Mouse (Mus musculus) hindbrain, embryonic 12.5 days (tissue): ENCODE results near the gene Cox15. TPM values are rescaled to one million over a fixed set of nuclear protein-coding genes. Genes with fewer than 3 reads are reported as not detected.

ENCODE experiments used
- ATAC-seq: fragments of 200-750 bp; cut with Nextera tagmentation; 2 replicates; pipeline ENCODE4 v1.8.0; 2017; ENCODE audit warnings: moderate TSS enrichment; ENCODE audit not compliant: low FRiP score
- H3K27ac ChIP-seq: fragments of 300-500 bp; sonication (generic); 2 replicates; pipeline ENCODE4 v1.5.1; 2016; ENCODE audit warnings: mild to moderate bottlenecking
- H3K27me3 ChIP-seq: fragments of 300-500 bp; sonication (generic); 2 replicates; pipeline ENCODE4 v1.6.1; 2016; ENCODE audit warnings: mild to moderate bottlenecking
- H3K36me3 ChIP-seq: fragments of 300-500 bp; sonication (generic); 2 replicates; pipeline ENCODE4 v1.6.1; 2016; ENCODE audit warnings: mild to moderate bottlenecking
- H3K4me1 ChIP-seq: fragments of 300-500 bp; sonication (generic); 2 replicates; pipeline ENCODE4 v1.6.1; 2016
- H3K4me2 ChIP-seq: fragments of 300-500 bp; sonication (generic); replicated peaks from 2 replicates; pipeline ENCODE4 v1.6.1; 2016; ENCODE audit warnings: mild to moderate bottlenecking
- H3K4me3 ChIP-seq: fragments of 300-500 bp; sonication (generic); 2 replicates; pipeline ENCODE4 v1.5.1; 2016; ENCODE audit warnings: mild to moderate bottlenecking
- H3K9ac ChIP-seq: fragments of 300-500 bp; sonication (generic); 2 replicates; pipeline ENCODE4 v1.6.1; 2016; ENCODE audit warnings: mild to moderate bottlenecking, moderate library complexity
- H3K9me3 ChIP-seq: fragments of 300-500 bp; sonication (generic); replicated peaks from 2 replicates; pipeline ENCODE4 v1.6.1; 2016; ENCODE audit warnings: mild to moderate bottlenecking
- WGBS: fragments of 180-500 bp; shearing (Covaris S2); methylation state at CpG from one replicate; pipeline ENCODE4 v1.1.7; 2016; 5-methylcytosine and 5-hydroxymethylcytosine counted together
- polyA plus RNA-seq: library from polyadenylated mRNA; unstranded; fragments of >200 nt; fragmentation: Nextera tagmentation; extraction: Ambion mirVana; gene quantifications from 2 replicates; pipeline ENCODE4 v1.2.1, GENCODE M21; 2016

Gene Cox15
- polyA plus RNA-seq, 1 experiment from 2014 or later = 13.7 TPM

DNA sequence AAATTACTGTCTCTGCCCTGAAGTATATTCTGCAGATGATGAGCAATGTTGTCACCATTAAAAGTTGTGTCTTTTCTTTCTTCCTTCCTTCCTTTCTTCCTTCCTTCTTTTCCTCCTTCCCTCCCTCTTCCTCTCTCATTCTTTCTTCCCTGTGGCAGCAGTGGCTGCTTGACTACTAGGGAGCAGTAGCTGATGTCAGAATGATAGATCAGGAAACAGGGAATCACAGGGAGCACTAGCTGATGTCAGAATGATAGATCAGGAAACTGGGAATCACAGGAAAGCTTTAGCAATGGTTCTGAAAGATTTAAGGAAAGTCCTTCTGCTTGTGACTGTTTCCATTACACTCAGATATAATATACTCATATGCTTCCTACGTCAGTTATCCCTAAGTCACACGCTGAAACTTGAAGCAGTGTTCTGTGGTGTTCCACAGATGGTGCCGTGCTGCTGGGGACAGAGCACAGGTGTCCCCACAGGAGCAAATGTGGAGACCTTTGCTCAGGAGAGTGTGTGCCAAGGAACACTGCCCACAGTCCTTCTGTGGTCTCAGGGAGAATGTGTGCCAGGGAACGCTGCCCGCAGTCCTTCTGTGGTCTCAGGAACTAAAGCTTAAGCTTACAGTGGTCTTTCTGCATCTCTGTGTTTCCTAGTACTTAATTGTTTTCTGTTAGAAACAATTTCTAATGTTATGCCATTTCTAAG, 55.0 kb downstream of the Cox15 start:
- peaks cover 4% of the 10 kb centered on the region; the same call in 1 of the 2 replicates for H3K4me1 ChIP-seq
- H3K27me3 ChIP-seq = no peaks in the 10 kb centered on the region
- no peak for ATAC-seq
- peaks cover 26% of the 10 kb centered on the region for H3K36me3 ChIP-seq
- H3K4me2 ChIP-seq = no peak overlapping the region
- H3K9me3 ChIP-seq = no peaks in the 10 kb centered on the region
- 93% methylated on average over 5 of the region's 5 CpGs for WGBS
- H3K27ac ChIP-seq = no peak overlapping the region
- H3K9ac ChIP-seq = no peak overlapping the region
- no peak overlapping the region for H3K4me3 ChIP-seq

DNA sequence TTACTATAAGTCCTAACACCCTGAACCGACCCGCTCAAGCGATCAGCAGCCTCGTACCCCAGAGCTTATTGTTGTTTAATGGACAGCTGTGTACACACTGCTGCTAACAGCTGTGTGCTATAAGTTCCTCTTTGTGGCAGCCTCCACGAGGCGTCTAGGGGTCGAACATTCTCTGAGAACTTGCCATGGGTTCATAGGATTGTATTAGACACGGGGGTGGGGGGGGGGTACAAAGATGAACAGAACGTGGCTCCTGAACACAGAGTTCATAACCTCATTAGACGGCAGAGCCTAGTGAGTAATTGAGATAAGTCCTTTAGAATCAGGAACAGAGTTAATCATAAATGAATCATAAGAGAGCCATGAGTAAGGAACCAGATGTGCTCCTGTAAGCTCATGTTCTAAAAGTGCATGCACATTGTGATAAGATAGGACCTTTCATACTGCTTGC, 57.3 kb downstream of the Cox15 start:
- ATAC-seq = no peak
- H3K9me3 ChIP-seq = no peaks in the 10 kb centered on the region
- H3K27me3 ChIP-seq = no peaks in the 10 kb centered on the region
- H3K36me3 ChIP-seq = peaks cover 16% of the 10 kb centered on the region
- H3K27ac ChIP-seq = no peak overlapping the region
- no peak overlapping the region for H3K4me3 ChIP-seq
- WGBS = 47% methylated on average over 10 of the region's 10 CpGs
- peaks cover 10% of the 10 kb centered on the region for H3K4me1 ChIP-seq
- H3K9ac ChIP-seq = no peak overlapping the region
- no peak overlapping the region for H3K4me2 ChIP-seq

DNA sequence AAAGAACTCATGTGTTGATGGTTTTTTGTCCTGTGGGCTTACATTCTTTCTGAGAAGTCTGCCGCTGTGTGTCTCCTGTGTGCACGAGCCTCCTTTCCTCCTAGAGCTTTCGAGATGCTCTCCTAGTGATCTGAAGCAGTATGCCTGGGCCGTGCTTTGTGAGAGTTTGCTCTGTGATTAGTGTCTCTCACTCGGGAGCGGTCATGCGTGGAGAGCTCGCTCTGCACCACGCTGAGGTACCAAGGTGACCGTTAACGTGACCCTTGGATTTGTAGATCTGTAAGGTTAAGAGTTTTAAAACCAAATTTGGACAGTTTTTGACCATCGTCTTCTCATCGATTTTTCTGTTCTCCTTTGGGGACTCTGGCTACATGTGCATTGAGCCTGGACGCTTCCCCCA, 60.0 kb downstream of the Cox15 start:
- no peak overlapping the region for H3K9ac ChIP-seq
- ATAC-seq = no peak
- peaks cover 15% of the 10 kb centered on the region for H3K4me1 ChIP-seq
- H3K27me3 ChIP-seq = no peaks in the 10 kb centered on the region
- WGBS = 66% methylated on average over 14 of the region's 14 CpGs
- H3K27ac ChIP-seq = no peak overlapping the region
- H3K9me3 ChIP-seq = no peaks in the 10 kb centered on the region
- H3K4me3 ChIP-seq = no peak overlapping the region
- peaks cover 6% of the 10 kb centered on the region; the same call in 1 of the 2 replicates for H3K36me3 ChIP-seq
- H3K4me2 ChIP-seq = no peak overlapping the region

DNA sequence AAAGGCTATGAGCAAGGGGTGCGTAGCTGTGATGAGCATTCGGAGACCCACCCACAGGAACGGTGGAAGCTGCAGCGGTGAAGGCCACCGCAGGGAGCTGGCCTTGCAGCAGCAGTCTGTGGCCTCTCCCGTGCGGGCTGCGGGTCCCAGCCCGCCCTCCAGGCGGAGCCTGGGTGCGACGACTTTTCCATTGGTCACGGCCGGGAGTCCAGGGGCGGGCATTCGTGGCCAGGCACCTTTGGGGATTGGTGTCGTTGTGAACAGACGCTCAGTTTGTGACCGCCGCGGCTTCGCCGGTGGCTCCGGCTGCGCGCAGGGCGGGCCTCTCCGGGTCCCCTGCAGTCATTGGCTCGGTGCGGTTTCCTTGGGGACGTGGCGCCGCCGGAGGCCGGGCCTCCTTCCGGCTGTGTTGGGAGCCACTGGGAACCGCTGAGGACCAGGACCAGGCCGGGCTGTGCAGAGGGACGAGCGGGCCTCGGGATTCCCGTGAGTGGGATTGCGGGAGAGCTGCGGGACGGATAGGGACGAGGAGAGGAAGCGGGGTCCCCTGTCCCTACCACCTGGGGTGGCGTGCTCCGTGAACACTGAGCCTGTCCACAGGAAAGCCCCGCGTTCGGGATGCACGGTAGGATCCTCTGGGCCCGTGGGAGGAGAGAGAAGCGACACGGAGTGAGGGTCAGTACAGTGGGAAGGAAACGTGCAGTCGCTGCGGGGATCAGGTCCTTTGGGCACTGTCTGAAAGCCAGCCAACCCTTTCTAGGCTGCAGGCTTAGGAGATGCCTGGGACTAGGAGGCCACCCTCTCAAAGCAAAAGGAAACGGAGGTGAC, 63.2 kb downstream of the Cox15 start, which contains the start of gene Entpd7:
Gene Entpd7 (plus strand): TSS at position 254 of the 828 bp plus-strand sequence.
- WGBS = under 1% methylated on average over 60 of the region's 60 CpGs
- ATAC-seq = peak; percentile 99
- no peaks in the 10 kb centered on the region for H3K9me3 ChIP-seq

More for the DNA sequence above, 63.2 kb downstream of the Cox15 start, which contains the start of gene Entpd7:
- H3K4me1 ChIP-seq = peaks cover 12% of the 10 kb centered on the region
- H3K4me2 ChIP-seq = peak within 1 kb of the TSS; percentile 88
- peaks cover 6% of the 10 kb centered on the region; the same call in 1 of the 2 replicates for H3K36me3 ChIP-seq
- peak within 1 kb of the TSS; percentile 70 for H3K27ac ChIP-seq
- H3K9ac ChIP-seq = peak within 1 kb of the TSS; percentile 82
- peak within 1 kb of the TSS; percentile 65 for H3K4me3 ChIP-seq
- H3K27me3 ChIP-seq = peaks cover under 1% of the 10 kb centered on the region; the same call in 1 of the 2 replicates

Other genes starting within 250 kb of the Cox15 start
- 54.9 and 58.5 TPM in 2 replicates for gene Got1, start 228.4 kb downstream of the Cox15 start, polyA plus RNA-seq
- gene Nkx2-3, start 140.7 kb downstream of the Cox15 start, polyA plus RNA-seq = 0.21 and 0.22 TPM in 2 replicates
- 17.0 and 17.4 TPM in 2 replicates for gene Slc25a28, start 78.1 kb downstream of the Cox15 start, polyA plus RNA-seq
- 10.5 and 12.5 TPM in 2 replicates for gene Entpd7, start 63.3 kb downstream of the Cox15 start, polyA plus RNA-seq
- 10.1 and 11.1 TPM in 2 replicates for gene Cutc, start within 50 bp of the Cox15 start, polyA plus RNA-seq
- not detected in 2 replicates for gene Abcc2, start 29.2 kb upstream of the Cox15 start, polyA plus RNA-seq
- gene Dnmbp, start 187.2 kb upstream of the Cox15 start, polyA plus RNA-seq = 14.5 and 16.9 TPM in 2 replicates
- gene Cpn1, start 233.6 kb upstream of the Cox15 start, polyA plus RNA-seq = 0.20 and 0.26 TPM in 2 replicates